Comparison of ENCODE assay signal across 10 mouse cellular contexts in genomic region chr8:104234573-104234972, GRCm38 (mm10). TPM values are rescaled to one million over a fixed set of nuclear protein-coding genes. Genes with fewer than 3 reads are reported as not detected.
DNase-seq lines count a peak whose midpoint lies in the region; ATAC-seq and TF ChIP-seq lines count a peak whose summit lies in the region.
"Had no signal": no experiment of that assay in that cellular context is flagged by ENCODE, and none has a peak within 500 bp of the region (broad histone marks: within the 10 kb centered on the region; RNA-seq: fewer than 3 reads in every experiment).

No protein-coding gene starts in this region.

- no peak overlapping the region for H3K9ac ChIP-seq in hindbrain, embryonic 15.5 days
- no peak overlapping the region for H3K9ac ChIP-seq in stomach, postnatal 0 days (ENCODE audit: low read length)
- H3K9ac ChIP-seq: embryonic facial prominence, embryonic 12.5 days had no signal

- H3K36me3 ChIP-seq in hindbrain, embryonic 15.5 days = peaks cover 79% of the 10 kb centered on the region
- peaks cover 31% of the 10 kb centered on the region for H3K36me3 ChIP-seq in stomach, postnatal 0 days (ENCODE audit: control insufficient read depth, insufficient read depth, low read length)

- no peak overlapping the region for H3K4me2 ChIP-seq in hindbrain, embryonic 15.5 days
- no peak overlapping the region for H3K4me2 ChIP-seq in stomach, postnatal 0 days (replicated peaks; ENCODE audit: low read depth)
- H3K4me2 ChIP-seq: embryonic facial prominence, embryonic 12.5 days had no signal

- no peaks in the 10 kb centered on the region for H3K4me1 ChIP-seq in hindbrain, embryonic 15.5 days (replicated peaks)
- H3K4me1 ChIP-seq in stomach, postnatal 0 days (replicated peaks; ENCODE audit: control insufficient read depth, insufficient read depth) = no peaks in the 10 kb centered on the region
- H3K4me1 ChIP-seq: embryonic facial prominence, embryonic 12.5 days; heart, embryonic 10.5 days had no signal

- DNase-seq in heart, postnatal 4 days = peak; percentile 18
- no peak for DNase-seq in heart, adult 9 months (ENCODE audit: low spot score in 2 of 2)
- peak; percentile 37 for DNase-seq in right cerebral cortex, postnatal 14 days
- DNase-seq in right cerebral cortex, postnatal 10 days (ENCODE audit: low spot score in 2 of 2) = no peak
- DNase-seq in stomach, postnatal 0 days (ENCODE audit: low spot score) = peak; percentile 23
- DNase-seq in T-cell, adult 2 months (ENCODE audit: low spot score) = no peak
- DNase-seq in cerebellum, adult 18-20 months = no peak

- no peaks in the 10 kb centered on the region for H3K27me3 ChIP-seq in hindbrain, embryonic 15.5 days
- H3K27me3 ChIP-seq in stomach, postnatal 0 days (ENCODE audit: control insufficient read depth, insufficient read depth, low read length) = no peaks in the 10 kb centered on the region
- H3K27me3 ChIP-seq: embryonic facial prominence, embryonic 12.5 days had no signal

- H3K4me3 ChIP-seq in hindbrain, embryonic 15.5 days = no peak overlapping the region
- no peak overlapping the region for H3K4me3 ChIP-seq in stomach, postnatal 0 days (ENCODE audit: low read depth, low read length)
- H3K4me3 ChIP-seq: embryonic facial prominence, embryonic 12.5 days; heart, embryonic 10.5 days had no signal

- ATAC-seq in hindbrain, embryonic 15.5 days (ENCODE audit: low FRiP score, low read depth) = peak; percentile 42; the same call in 1 of the 2 replicates
- ATAC-seq in stomach, postnatal 0 days (ENCODE audit: low FRiP score, low TSS enrichment) = no peak

- no peak overlapping the region for H3K27ac ChIP-seq in hindbrain, embryonic 15.5 days (replicated peaks)
- H3K27ac ChIP-seq in stomach, postnatal 0 days (replicated peaks) = no peak overlapping the region
- H3K27ac ChIP-seq: embryonic facial prominence, embryonic 12.5 days; heart, embryonic 10.5 days had no signal

- no peak for TF ChIP-seq EP300 in stomach, postnatal 0 days (optimal IDR thresholded peaks at IDR 0.05)

- 42% methylated on average over 6 of the region's 6 CpGs for WGBS in hindbrain, embryonic 15.5 days
- WGBS in stomach, postnatal 0 days = 48% methylated on average over 6 of the region's 6 CpGs

- no peaks in the 10 kb centered on the region for H3K9me3 ChIP-seq in hindbrain, embryonic 15.5 days
- H3K9me3 ChIP-seq in stomach, postnatal 0 days (ENCODE audit: control insufficient read depth, low read length) = no peaks in the 10 kb centered on the region
- H3K9me3 ChIP-seq: heart, embryonic 10.5 days had no signal

- TF ChIP-seq CTCF in stomach, postnatal 0 days (IDR thresholded peaks at IDR 0.05; ENCODE audit: low read depth) = peak; percentile 63

RNA-seq across cellular contexts. Expression of gene Tk2, which starts 13.8 kb away (rescaled TPM):
- 10 to 100 TPM in 1 of 2 experiments, 1 to 10 TPM in 1; 9.6 to 10.3 TPM for total RNA-seq in heart, postnatal 4 days (2021)
- 48.2 and 49.6 TPM in 2 replicates for polyA plus RNA-seq in hindbrain, embryonic 15.5 days (2015; fragmentation: Nextera tagmentation; extraction: Ambion mirVana)
- 11.0 and 13.4 TPM in 2 replicates for polyA plus RNA-seq in stomach, postnatal 0 days (2015; fragmentation: Nextera tagmentation; extraction: Ambion mirVana)

RNA-seq across cellular contexts. Expression of gene Cklf, which starts 16.1 kb away (rescaled TPM):
- total RNA-seq in heart, postnatal 4 days (2021) = 10 to 100 TPM; 10.9 to 11.3 TPM
- polyA plus RNA-seq in hindbrain, embryonic 15.5 days (2015; fragmentation: Nextera tagmentation; extraction: Ambion mirVana) = 35.7 TPM in 2 replicates
- polyA plus RNA-seq in stomach, postnatal 0 days (2015; fragmentation: Nextera tagmentation; extraction: Ambion mirVana) = 24.1 and 25.3 TPM in 2 replicates

RNA-seq across cellular contexts. Expression of gene Cmtm2a, which starts 58.4 kb away (rescaled TPM):
- total RNA-seq in heart, postnatal 4 days (2021) = not detected
- polyA plus RNA-seq in hindbrain, embryonic 15.5 days (2015; fragmentation: Nextera tagmentation; extraction: Ambion mirVana) = not detected in 2 replicates
- polyA plus RNA-seq in stomach, postnatal 0 days (2015; fragmentation: Nextera tagmentation; extraction: Ambion mirVana) = not detected in 2 replicates
- polyA plus RNA-seq: embryonic facial prominence, embryonic 12.5 days; heart, embryonic 10.5 days had no signal

Comparison
In these comparisons a context has a peak if more than half of its experiments do, and no peak if none do; other contexts are left out.
1. DNase-seq: peak in heart, postnatal 4 days (single experiment), right cerebral cortex, postnatal 14 days (single experiment) and stomach, postnatal 0 days (single experiment); none in heart, adult 9 months (0 of 2), right cerebral cortex, postnatal 10 days (0 of 2), T-cell, adult 2 months (single experiment) and cerebellum, adult 18-20 months (0 of 2).